Mouse (Mus musculus) MEL (cell line): ENCODE measurements around the gene BC024978.

ENCODE experiments used
- BHLHE40 ChIP-seq: IDR thresholded peaks from 2 replicates; pipeline ENCODE4 v1.6.1; 2012; ENCODE audit warnings: low read depth, mild to moderate bottlenecking, inconsistent platforms, low read length, improper control_type of control experiment, borderline replicate concordance
- CHD2 ChIP-seq: IDR thresholded peaks from 2 replicates; pipeline ENCODE4 v1.6.1; 2011; ENCODE audit warnings: low read length, improper control_type of control experiment
- CTCF ChIP-seq, 3 experiments: IDR thresholded peaks in 2 of 3; conservative IDR thresholded peaks in 1 of 3; 2 replicates each; pipeline ENCODE4 v1.5.1; 2011 to 2012; ENCODE audit warnings: low read length in 3 of 3, low read depth in 2 of 3, mild to moderate bottlenecking in 2 of 3, improper control_type of control experiment in 1 of 3, inconsistent platforms in 1 of 3, mixed read lengths in 1 of 3, moderate library complexity in 1 of 3; ENCODE audit not compliant: control insufficient read depth in 1 of 3, insufficient read depth in 1 of 3, poor library complexity in 1 of 3, severe bottlenecking in 1 of 3
- EP300 ChIP-seq, 2 experiments: IDR thresholded peaks; 2 replicates each; pipeline ENCODE4 v1.6.1; 2011; ENCODE audit warnings: improper control_type of control experiment in 2 of 2, low read length in 2 of 2, low read depth in 1 of 2, mild to moderate bottlenecking in 1 of 2
- MAFK ChIP-seq: IDR thresholded peaks from 2 replicates; pipeline ENCODE4 v1.6.1; 2011; ENCODE audit warnings: low read depth, mild to moderate bottlenecking, low read length, improper control_type of control experiment, borderline replicate concordance
- MAX ChIP-seq: IDR thresholded peaks from 2 replicates; pipeline ENCODE4 v1.6.1; 2011; ENCODE audit warnings: low read length, improper control_type of control experiment
- NRF1 ChIP-seq: IDR thresholded peaks from 2 replicates; pipeline ENCODE4 v1.6.1; 2014; ENCODE audit warnings: low read depth, mild to moderate bottlenecking, inconsistent platforms, low read length, improper control_type of control experiment, moderate library complexity; ENCODE audit not compliant: poor library complexity, insufficient read depth, severe bottlenecking
- POLR2A ChIP-seq, 2 experiments: IDR thresholded peaks; 2 replicates each; pipeline ENCODE4 v1.6.1; 2011 to 2012; ENCODE audit warnings: low read length in 2 of 2, mild to moderate bottlenecking in 2 of 2, control low read depth in 1 of 2, improper control_type of control experiment in 1 of 2, low read depth in 1 of 2, moderate library complexity in 1 of 2; ENCODE audit not compliant: control insufficient read depth in 1 of 2, insufficient read depth in 1 of 2, poor library complexity in 1 of 2
- RCOR1 ChIP-seq: IDR thresholded peaks from 2 replicates; pipeline ENCODE4 v1.6.1; 2012; ENCODE audit warnings: low read depth, mild to moderate bottlenecking, inconsistent platforms, low read length, improper control_type of control experiment
- USF2 ChIP-seq, 2 experiments: IDR thresholded peaks; 2 replicates each; pipeline ENCODE4 v1.6.1; 2011 to 2012; ENCODE audit warnings: improper control_type of control experiment in 2 of 2, low read length in 2 of 2, borderline replicate concordance in 1 of 2, inconsistent platforms in 1 of 2, low read depth in 1 of 2, mild to moderate bottlenecking in 1 of 2; ENCODE audit not compliant: insufficient read depth in 1 of 2
- ZKSCAN1 ChIP-seq: IDR thresholded peaks from 2 replicates; pipeline ENCODE4 v1.6.1; 2012; ENCODE audit warnings: low read depth, mild to moderate bottlenecking, inconsistent platforms, low read length, improper control_type of control experiment, moderate library complexity

GRCm38 (mm10) chr7:27166229-27166613 lies 29.4 kb upstream of the BC024978 start:
- peak; percentile 8 to 31; a peak in 1 of 4 replicates for TF ChIP-seq POLR2A (IDR thresholded peaks at IDR 0.05; ENCODE audit: control insufficient read depth in 1 of 2, insufficient read depth in 1 of 2, low read depth in 1 of 2, low read length in 2 of 2, poor library complexity in 1 of 2)
- no peak for TF ChIP-seq NRF1
- TF ChIP-seq RCOR1, result no peak
- no peak for TF ChIP-seq USF2 (IDR thresholded peaks at IDR 0.05; ENCODE audit: borderline replicate concordance in 1 of 2, insufficient read depth in 1 of 2, low read depth in 1 of 2, low read length in 2 of 2)
- TF ChIP-seq EP300 (IDR thresholded peaks at IDR 0.05; ENCODE audit: low read depth in 1 of 2, low read length in 2 of 2), result no peak
- no peak for TF ChIP-seq CHD2
- TF ChIP-seq CTCF (IDR thresholded peaks at IDR 0.05 in 2 of 3, conservative IDR thresholded peaks at IDR 0.05 in 1 of 3; ENCODE audit: control insufficient read depth in 1 of 3, insufficient read depth in 1 of 3, low read depth in 2 of 3, low read length in 3 of 3, poor library complexity in 1 of 3, severe bottlenecking in 1 of 3), result no peak
- TF ChIP-seq ZKSCAN1, result no peak
- no peak for TF ChIP-seq BHLHE40
- no peak for TF ChIP-seq MAX
- TF ChIP-seq MAFK, result no peak
